Mouse (Mus musculus): ENCODE results near the gene Nacad.

GRCm38 (mm10) chr11:6638537-6638936 lies 32.7 kb upstream of the Nacad start, which contains the start of gene Wap:
- TF ChIP-seq TAL1 (IDR thresholded peaks at IDR 0.05; ENCODE audit: low read length) = no peak
- no peak for TF ChIP-seq GATA1 (IDR thresholded peaks at IDR 0.05; ENCODE audit: low read length)
